Comparison of ENCODE assay signal across 9 mouse cellular contexts in the genomic region with DNA sequence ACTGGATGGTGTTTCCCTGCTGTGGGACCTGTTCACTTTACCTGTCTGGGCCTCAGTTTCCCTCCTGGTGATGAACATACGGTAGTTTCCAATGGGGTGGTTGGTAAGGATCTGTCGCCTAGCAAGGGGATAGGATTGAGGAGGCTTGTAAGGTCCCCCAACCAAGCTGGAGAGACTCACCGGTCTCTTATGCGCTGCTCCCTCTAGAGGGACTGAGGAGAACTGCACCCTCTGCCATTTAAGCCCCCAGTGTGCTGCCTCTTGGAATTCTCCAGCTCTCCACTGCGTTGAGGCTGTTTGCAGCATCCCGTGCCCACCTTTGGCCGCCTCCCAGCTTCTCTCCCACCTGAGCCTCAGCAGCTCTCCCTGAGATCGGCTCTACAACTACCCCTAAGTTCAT.
DNase-seq lines count a peak whose midpoint lies in the region; ATAC-seq and TF ChIP-seq lines count a peak whose summit lies in the region.
"Had no signal": no experiment of that assay in that cellular context is flagged by ENCODE, and none has a peak within 500 bp of the region (broad histone marks: within the 10 kb centered on the region; RNA-seq: fewer than 3 reads in every experiment).

No protein-coding gene starts in this region.

- DNase-seq in CD4-positive, CD25-positive, alpha-beta regulatory T cell, adult 2 months (ENCODE audit: low read depth, low spot score) = peak; percentile 40
- no peak for DNase-seq in liver, embryonic 14.5 days (ENCODE audit: low read depth in 3 of 3, low spot score in 3 of 3)
- DNase-seq in liver, embryonic 11.5 days (ENCODE audit: low spot score) = no peak
- DNase-seq in embryo, embryonic 10.5 days (ENCODE audit: low spot score) = peak; percentile 68
- peak; percentile 30 for DNase-seq in neural tube, embryonic 10.5 days (ENCODE audit: extremely low spot score, low spot score)
- DNase-seq in adrenal gland, adult 18-20 months (ENCODE audit: low spot score in 2 of 2) = no peak
- no peak for DNase-seq in adrenal gland, postnatal 10 days
- DNase-seq: liver, embryonic 13.5 days had no signal

- WGBS in liver, embryonic 14.5 days (ENCODE audit: insufficient replicate concordance) = 39% methylated on average over 8 of the region's 8 CpGs
- 48% methylated on average over 8 of the region's 8 CpGs for WGBS in liver, embryonic 11.5 days

- TF ChIP-seq EP300 in liver, embryonic 14.5 days (IDR thresholded peaks at IDR 0.05; ENCODE audit: low read depth) = no peak

- no peak overlapping the region for H3K4me3 ChIP-seq in liver, embryonic 14.5 days (ENCODE audit: insufficient read depth in 1 of 2, low read depth in 2 of 2, low read length in 2 of 2)
- no peak overlapping the region for H3K4me3 ChIP-seq in liver, embryonic 11.5 days (ENCODE audit: low read depth, low read length)
- H3K4me3 ChIP-seq: liver, embryonic 13.5 days had no signal

- H3K9ac ChIP-seq in liver, embryonic 14.5 days (replicated peaks) = no peak overlapping the region
- no peak overlapping the region for H3K9ac ChIP-seq in liver, embryonic 11.5 days (ENCODE audit: low read depth, low read length)
- H3K9ac ChIP-seq: liver, embryonic 13.5 days had no signal

- H3K27ac ChIP-seq in liver, embryonic 14.5 days = no peak overlapping the region
- H3K27ac ChIP-seq in liver, embryonic 11.5 days (ENCODE audit: low read depth, low read length) = no peak overlapping the region
- H3K27ac ChIP-seq: liver, embryonic 13.5 days had no signal

- no peaks in the 10 kb centered on the region for H3K27me3 ChIP-seq in liver, embryonic 14.5 days (ENCODE audit: control insufficient read depth, insufficient read depth, low read length)
- no peaks in the 10 kb centered on the region for H3K27me3 ChIP-seq in liver, embryonic 11.5 days (replicated peaks; ENCODE audit: control insufficient read depth, insufficient read depth, low read length)
- H3K27me3 ChIP-seq: liver, embryonic 13.5 days had no signal

- 0 out of 4 replicates have a peak, but pooled peaks cover 0 to 1% of the 10 kb centered on the region in 2 experiments for H3K4me1 ChIP-seq in liver, embryonic 14.5 days (replicated peaks; ENCODE audit: control insufficient read depth in 2 of 2, insufficient read depth in 2 of 2, low read length in 1 of 2)
- H3K4me1 ChIP-seq in liver, embryonic 11.5 days (replicated peaks; ENCODE audit: control insufficient read depth, insufficient read depth, low read length) = no peaks in the 10 kb centered on the region
- H3K4me1 ChIP-seq: liver, embryonic 13.5 days had no signal

- ATAC-seq in CD4-positive, CD25-positive, alpha-beta regulatory T cell, adult 4 months = no peak
- no peak for ATAC-seq in liver, embryonic 14.5 days (ENCODE audit: insufficient read depth)
- no peak for ATAC-seq in liver, embryonic 11.5 days (replicated peaks; ENCODE audit: low FRiP score)

- TF ChIP-seq CTCF in liver, embryonic 14.5 days (IDR thresholded peaks at IDR 0.05; ENCODE audit: low read depth) = peak; percentile 78

- no peak overlapping the region for H3K4me2 ChIP-seq in liver, embryonic 14.5 days (ENCODE audit: low read depth)
- H3K4me2 ChIP-seq in liver, embryonic 11.5 days = no peak overlapping the region
- H3K4me2 ChIP-seq: liver, embryonic 13.5 days had no signal

- no peaks in the 10 kb centered on the region for H3K36me3 ChIP-seq in liver, embryonic 14.5 days (replicated peaks; ENCODE audit: control insufficient read depth, insufficient read depth, low read depth)
- no peaks in the 10 kb centered on the region for H3K36me3 ChIP-seq in liver, embryonic 11.5 days (ENCODE audit: control insufficient read depth, insufficient read depth, low read length)
- H3K36me3 ChIP-seq: liver, embryonic 13.5 days had no signal

- H3K9me3 ChIP-seq in liver, embryonic 14.5 days (ENCODE audit: control insufficient read depth, low read length) = no peaks in the 10 kb centered on the region
- no peaks in the 10 kb centered on the region for H3K9me3 ChIP-seq in liver, embryonic 11.5 days (ENCODE audit: control insufficient read depth, low read length)
- H3K9me3 ChIP-seq: liver, embryonic 13.5 days had no signal

Comparison
In these comparisons a context has a peak if more than half of its experiments do, and no peak if none do; other contexts are left out.
1. DNase-seq: peak in CD4-positive, CD25-positive, alpha-beta regulatory T cell, adult 2 months (single experiment), embryo, embryonic 10.5 days (single experiment) and neural tube, embryonic 10.5 days (single experiment); none in liver, embryonic 14.5 days (0 of 3), liver, embryonic 11.5 days (single experiment), adrenal gland, adult 18-20 months (0 of 2) and adrenal gland, postnatal 10 days (single experiment).